Mouse (Mus musculus): Measurements from ENCODE around the gene Cfap43. TPM values are rescaled to one million over a fixed set of nuclear protein-coding genes. Genes with fewer than 3 reads are reported as not detected.

Cfap43 gene
- polyA plus RNA-seq, 1 experiment from 2014 or later: 0.03 TPM

- Histone ChIP-seq H3K9ac (no peak overlapping the region), H3K9me3 (replicated peaks) (no peaks in the 10 kb centered on the region), H3K4me1 (replicated peaks) (no peaks in the 10 kb centered on the region; the same call in 1 of the 2 replicates), H3K4me2 (no peak overlapping the region), H3K27ac (no peak overlapping the region), H3K36me3 (no peaks in the 10 kb centered on the region), H3K27me3 (no peaks in the 10 kb centered on the region), H3K4me3 (replicated peaks) (no peak overlapping the region)
- 40% methylated on average over 11 of the region's 11 CpGs for WGBS (ENCODE audit: insufficient replicate concordance)
- no peak for DNase-seq
- ATAC-seq (ENCODE audit: low read depth): no peak
Observed at GRCm38 (mm10) chr19:47697067-47697466, 222.0 kb downstream of the Cfap43 start.

- H3K36me3 ChIP-seq: no peaks in the 10 kb centered on the region
- no peak overlapping the region for H3K4me3 ChIP-seq (replicated peaks)
- no peaks in the 10 kb centered on the region for H3K9me3 ChIP-seq (replicated peaks)
- 75% methylated on average over 8 of the region's 8 CpGs for WGBS (ENCODE audit: insufficient replicate concordance)
- H3K4me1 ChIP-seq (replicated peaks): no peaks in the 10 kb centered on the region; the same call in 1 of the 2 replicates
- H3K27ac ChIP-seq: no peak overlapping the region
- no peaks in the 10 kb centered on the region for H3K27me3 ChIP-seq
- no peak for DNase-seq
- H3K4me2 ChIP-seq: no peak overlapping the region
- no peak overlapping the region for H3K9ac ChIP-seq
- ATAC-seq (ENCODE audit: low read depth): no peak
Observed at GRCm38 (mm10) chr19:47696411-47696810, 222.7 kb downstream of the Cfap43 start.

- H3K27me3 ChIP-seq: no peaks in the 10 kb centered on the region
- H3K4me2 ChIP-seq: no peak overlapping the region
- no peaks in the 10 kb centered on the region; the same call in 1 of the 2 replicates for H3K4me1 ChIP-seq (replicated peaks)
- no peaks in the 10 kb centered on the region for H3K36me3 ChIP-seq
- no peak for ATAC-seq (ENCODE audit: low read depth)
- H3K27ac ChIP-seq: no peak overlapping the region
- H3K9ac ChIP-seq: no peak overlapping the region
- no peak overlapping the region for H3K4me3 ChIP-seq (replicated peaks)
- WGBS (ENCODE audit: insufficient replicate concordance): 41% methylated on average over 6 of the region's 6 CpGs
- H3K9me3 ChIP-seq (replicated peaks): no peaks in the 10 kb centered on the region
- no peak for DNase-seq
Observed at GRCm38 (mm10) chr19:47695725-47696124, 223.4 kb downstream of the Cfap43 start.

- ATAC-seq (ENCODE audit: low read depth) (no peak), DNase-seq (no peak)
- WGBS (ENCODE audit: insufficient replicate concordance): 54% methylated on average over 6 of the region's 6 CpGs
- no peak within 1 kb of the TSS for H3K4me3 ChIP-seq (replicated peaks)
- peaks cover 11% of the 10 kb centered on the region for H3K4me1 ChIP-seq (replicated peaks)
- H3K9ac ChIP-seq: no peak within 1 kb of the TSS
- H3K4me2 ChIP-seq: no peak within 1 kb of the TSS
- H3K27me3 ChIP-seq: no peaks in the 10 kb centered on the region
- H3K9me3 ChIP-seq (replicated peaks): no peaks in the 10 kb centered on the region
- H3K27ac ChIP-seq: no peak within 1 kb of the TSS
- no peaks in the 10 kb centered on the region for H3K36me3 ChIP-seq
Observed at GRCm38 (mm10) chr19:47691994-47692393, 227.1 kb downstream of the Cfap43 start, which contains the start of gene Col17a1. Gene Col17a1 (minus strand): TSS chr19:47692094.

- peaks cover 11% of the 10 kb centered on the region for H3K4me1 ChIP-seq (replicated peaks)
- H3K4me2 ChIP-seq: no peak overlapping the region
- no peaks in the 10 kb centered on the region for H3K9me3 ChIP-seq (replicated peaks)
- no peak overlapping the region for H3K9ac ChIP-seq
- WGBS (ENCODE audit: insufficient replicate concordance): 8% methylated on average over 7 of the region's 7 CpGs
- no peaks in the 10 kb centered on the region for H3K36me3 ChIP-seq
- H3K4me3 ChIP-seq (replicated peaks): no peak overlapping the region
- H3K27ac ChIP-seq: no peak overlapping the region
- DNase-seq: no peak
- ATAC-seq (ENCODE audit: low read depth): no peak
- H3K27me3 ChIP-seq: no peaks in the 10 kb centered on the region
Observed at GRCm38 (mm10) chr19:47689592-47689991, 229.5 kb downstream of the Cfap43 start.

Small RNAs within 50 kb of the gene (microRNA-seq; reads per million reads assigned to microRNA genes)
- not detected for gene Gm22240
- gene Mir8090: not detected

Other genes with a start within 250 kb of the Cfap43 start
- 0.22 and 0.27 TPM in 2 replicates for gene Col17a1, start 227.2 kb downstream of the Cfap43 start, polyA plus RNA-seq (2015; fragmentation: Nextera tagmentation; extraction: Ambion mirVana)
- 92.3 and 108 TPM in 2 replicates for gene Sfr1, start 187.6 kb downstream of the Cfap43 start, polyA plus RNA-seq (2015; fragmentation: Nextera tagmentation; extraction: Ambion mirVana)
- 117 and 139 TPM in 2 replicates for gene Gsto1, start 64.3 kb downstream of the Cfap43 start, polyA plus RNA-seq (2015; fragmentation: Nextera tagmentation; extraction: Ambion mirVana)
- 0.16 and 0.22 TPM in 2 replicates for gene Gsto2, start 53.8 kb downstream of the Cfap43 start, polyA plus RNA-seq (2015; fragmentation: Nextera tagmentation; extraction: Ambion mirVana)
- gene Itprip, start within 50 bp of the Cfap43 start, polyA plus RNA-seq (2015; fragmentation: Nextera tagmentation; extraction: Ambion mirVana): 3.8 and 3.9 TPM in 2 replicates
- not detected in 2 replicates for gene Cfap58, start 18.4 kb upstream of the Cfap43 start, polyA plus RNA-seq (2015; fragmentation: Nextera tagmentation; extraction: Ambion mirVana)

Measured in liver, embryonic 13.5 days (tissue).